Mouse (Mus musculus): ENCODE data around the gene Rad51c. TPM values are rescaled to one million over a fixed set of nuclear protein-coding genes. Genes with fewer than 3 reads are reported as not detected.
"Not testable (repeated sequence)": the region's sequence is repeated elsewhere in the genome, so short reads cannot be mapped to it uniquely, and the experiment has no call there.

Rad51c gene
- 0.22 TPM in 1 of 2 replicates, not detected in the other for polyA plus RNA-seq (2012; ENCODE audit: insufficient read depth, low replicate concordance)

- H3K4me1 ChIP-seq = peaks cover 14% of the 10 kb centered on the region
- peaks cover 2% of the 10 kb centered on the region for H3K27me3 ChIP-seq (replicated peaks)
- peak within 1 kb of the TSS; percentile 96 for H3K4me3 ChIP-seq (replicated peaks)
- H3K9me3 ChIP-seq = no peaks in the 10 kb centered on the region
- no peaks in the 10 kb centered on the region for H3K36me3 ChIP-seq (replicated peaks; ENCODE audit: low read length)
- TF ChIP-seq FLI1 (IDR thresholded peaks at IDR 0.05; ENCODE audit: low read length) (no peak), GATA1 (IDR thresholded peaks at IDR 0.05; ENCODE audit: borderline replicate concordance, low read length) (no peak)
These were observed at the start of gene Rad51c, which contains the start of gene Tex14 for GRCm38 (mm10) chr11:87404876-87405275. Gene Rad51c (minus strand): TSS chr11:87404954. Gene Tex14 (plus strand): TSS chr11:87405065.

GRCm38 (mm10) chr11:87454035-87454690, 49.4 kb upstream of the Rad51c start:
- TF ChIP-seq GATA1 (IDR thresholded peaks at IDR 0.05; ENCODE audit: borderline replicate concordance, low read length) (no peak), FLI1 (IDR thresholded peaks at IDR 0.05; ENCODE audit: low read length) (no peak)
- Histone ChIP-seq H3K27me3 (replicated peaks) (no peaks in the 10 kb centered on the region), H3K9me3 (no peaks in the 10 kb centered on the region), H3K4me1 (peaks cover 22% of the 10 kb centered on the region), H3K4me3 (replicated peaks) (no peak overlapping the region), H3K36me3 (replicated peaks; ENCODE audit: low read length) (no peaks in the 10 kb centered on the region)

GRCm38 (mm10) chr11:87453216-87454034, 48.7 kb upstream of the Rad51c start:
- no peaks in the 10 kb centered on the region for H3K9me3 ChIP-seq
- H3K27me3 ChIP-seq (replicated peaks) = no peaks in the 10 kb centered on the region
- peak overlapping the region; percentile 31 for H3K4me3 ChIP-seq (replicated peaks)
- H3K4me1 ChIP-seq = peaks cover 26% of the 10 kb centered on the region
- H3K36me3 ChIP-seq (replicated peaks; ENCODE audit: low read length) = no peaks in the 10 kb centered on the region
- no peak for TF ChIP-seq FLI1 (IDR thresholded peaks at IDR 0.05; ENCODE audit: low read length)
- TF ChIP-seq GATA1 (IDR thresholded peaks at IDR 0.05; ENCODE audit: borderline replicate concordance, low read length) = no peak

- H3K27me3 ChIP-seq (replicated peaks); H3K36me3 ChIP-seq (replicated peaks; ENCODE audit: low read length); H3K9me3 ChIP-seq: not testable (repeated sequence)
- Histone ChIP-seq H3K4me3 (replicated peaks) (peak overlapping the region; percentile 31), H3K4me1 (peaks cover 29% of the 10 kb centered on the region)
These were observed 48.0 kb upstream of the Rad51c start for GRCm38 (mm10) chr11:87452779-87453178.

- not testable (repeated sequence) for H3K36me3 ChIP-seq (replicated peaks; ENCODE audit: low read length); H3K9me3 ChIP-seq; H3K27me3 ChIP-seq (replicated peaks); H3K4me3 ChIP-seq (replicated peaks)
- H3K4me1 ChIP-seq = peaks cover 40% of the 10 kb centered on the region
These were observed 45.1 kb upstream of the Rad51c start for GRCm38 (mm10) chr11:87449847-87450246.

GRCm38 (mm10) chr11:87449200-87449547, 44.4 kb upstream of the Rad51c start:
- H3K4me1 ChIP-seq = peaks cover 43% of the 10 kb centered on the region
- H3K36me3 ChIP-seq (replicated peaks; ENCODE audit: low read length) = no peaks in the 10 kb centered on the region
- H3K27me3 ChIP-seq (replicated peaks) = no peaks in the 10 kb centered on the region
- no peak for TF ChIP-seq FLI1 (IDR thresholded peaks at IDR 0.05; ENCODE audit: low read length)
- TF ChIP-seq GATA1 (IDR thresholded peaks at IDR 0.05; ENCODE audit: borderline replicate concordance, low read length) = no peak
- no peaks in the 10 kb centered on the region for H3K9me3 ChIP-seq
- H3K4me3 ChIP-seq (replicated peaks) = peak overlapping the region; percentile 42

GRCm38 (mm10) chr11:87448476-87449199, 43.9 kb upstream of the Rad51c start:
- peaks cover 38% of the 10 kb centered on the region for H3K4me1 ChIP-seq
- H3K4me3 ChIP-seq (replicated peaks) = peak overlapping the region; percentile 85
- not testable (repeated sequence) for H3K27me3 ChIP-seq (replicated peaks); H3K9me3 ChIP-seq; H3K36me3 ChIP-seq (replicated peaks; ENCODE audit: low read length)

GRCm38 (mm10) chr11:87448081-87448475, 43.3 kb upstream of the Rad51c start:
- not testable (repeated sequence) for H3K36me3 ChIP-seq (replicated peaks; ENCODE audit: low read length); H3K27me3 ChIP-seq (replicated peaks)
- peak overlapping the region; percentile 86 for H3K4me3 ChIP-seq (replicated peaks)

GRCm38 (mm10) chr11:87447429-87447828, 42.7 kb upstream of the Rad51c start:
- Histone ChIP-seq H3K27me3 (replicated peaks) (no peaks in the 10 kb centered on the region), H3K4me3 (replicated peaks) (no peak overlapping the region), H3K4me1 (peaks cover 35% of the 10 kb centered on the region), H3K9me3 (no peaks in the 10 kb centered on the region), H3K36me3 (replicated peaks; ENCODE audit: low read length) (no peaks in the 10 kb centered on the region)
- TF ChIP-seq GATA1 (IDR thresholded peaks at IDR 0.05; ENCODE audit: borderline replicate concordance, low read length) = no peak
- no peak for TF ChIP-seq FLI1 (IDR thresholded peaks at IDR 0.05; ENCODE audit: low read length)

More at GRCm38 (mm10) chr11:87448081-87448475, 43.3 kb upstream of the Rad51c start:
- peaks cover 36% of the 10 kb centered on the region for H3K4me1 ChIP-seq
- H3K9me3 ChIP-seq = not testable (repeated sequence)

GRCm38 (mm10) chr11:87446159-87446558, 41.4 kb upstream of the Rad51c start:
- TF ChIP-seq GATA1 (IDR thresholded peaks at IDR 0.05; ENCODE audit: borderline replicate concordance, low read length) (no peak), FLI1 (IDR thresholded peaks at IDR 0.05; ENCODE audit: low read length) (no peak)
- H3K27me3 ChIP-seq (replicated peaks) = no peaks in the 10 kb centered on the region
- H3K9me3 ChIP-seq = no peaks in the 10 kb centered on the region
- H3K4me3 ChIP-seq (replicated peaks) = no peak overlapping the region
- peaks cover 39% of the 10 kb centered on the region for H3K4me1 ChIP-seq
- no peaks in the 10 kb centered on the region for H3K36me3 ChIP-seq (replicated peaks; ENCODE audit: low read length)

GRCm38 (mm10) chr11:87445593-87445992, 40.8 kb upstream of the Rad51c start:
- H3K4me1 ChIP-seq = peaks cover 39% of the 10 kb centered on the region
- H3K36me3 ChIP-seq (replicated peaks; ENCODE audit: low read length); H3K4me3 ChIP-seq (replicated peaks); H3K27me3 ChIP-seq (replicated peaks); H3K9me3 ChIP-seq: not testable (repeated sequence)

Data from megakaryocyte, embryonic 14.5 days (primary cell).